Mouse (Mus musculus) hindbrain, embryonic 16.5 days (tissue): ENCODE results near the gene Doc2g. TPM values are rescaled to one million over a fixed set of nuclear protein-coding genes. Genes with fewer than 3 reads are reported as not detected.
A peak's percentile ranks its signal among the peaks of the same experiment; 100 is the strongest.
"Not testable (repeated sequence)": the region's sequence is repeated elsewhere in the genome, so short reads cannot be mapped to it uniquely, and the experiment has no call there.

Experiments
- ATAC-seq: fragments of 200-750 bp; cut with Nextera tagmentation; 2 replicates; pipeline ENCODE4 v1.8.0; 2017; ENCODE audit warnings: moderate TSS enrichment, moderate library complexity
- H3K27ac ChIP-seq: fragments of 300-500 bp; sonication (generic); 2 replicates; pipeline ENCODE4 v1.5.1; 2014; ENCODE audit warnings: low read depth, mild to moderate bottlenecking, control low read depth, low read length, moderate library complexity
- H3K27me3 ChIP-seq: fragments of 300-500 bp; sonication (generic); replicated peaks from 2 replicates; pipeline ENCODE4 v1.6.1; 2014; ENCODE audit warnings: low read length; ENCODE audit not compliant: control insufficient read depth, insufficient read depth
- H3K36me3 ChIP-seq: fragments of 300-500 bp; sonication (generic); 2 replicates; pipeline ENCODE4 v1.6.1; 2014; ENCODE audit warnings: mild to moderate bottlenecking, low read length, moderate library complexity, mixed read lengths; ENCODE audit not compliant: control insufficient read depth, insufficient read depth
- H3K4me1 ChIP-seq: fragments of 300-500 bp; sonication (generic); 2 replicates; pipeline ENCODE4 v1.6.1; 2014; ENCODE audit warnings: low read depth, low read length; ENCODE audit not compliant: control insufficient read depth, insufficient read depth
- H3K4me2 ChIP-seq: fragments of 300-500 bp; sonication (generic); 2 replicates; pipeline ENCODE4 v1.6.1; 2014; ENCODE audit warnings: mild to moderate bottlenecking, low read length, control low read depth, moderate library complexity
- H3K4me3 ChIP-seq: fragments of 300-500 bp; sonication (generic); 2 replicates; pipeline ENCODE4 v1.5.1; 2014; ENCODE audit warnings: mild to moderate bottlenecking, low read length, control low read depth, moderate library complexity
- H3K9ac ChIP-seq: fragments of 300-500 bp; sonication (generic); 2 replicates; pipeline ENCODE4 v1.6.1; 2014; ENCODE audit warnings: low read depth, mild to moderate bottlenecking, control low read depth, low read length, moderate library complexity
- H3K9me3 ChIP-seq: fragments of 300-500 bp; sonication (generic); 2 replicates; pipeline ENCODE4 v1.6.1; 2014; ENCODE audit warnings: mild to moderate bottlenecking, low read length, moderate library complexity; ENCODE audit not compliant: control insufficient read depth
- WGBS: fragments of 180-500 bp; shearing (Covaris S2); extraction: QIAGEN DNeasy Blood & Tissue Kit; methylation state at CpG from one replicate; pipeline ENCODE4 v1.1.7; 2014; 5-methylcytosine and 5-hydroxymethylcytosine counted together
- polyA plus RNA-seq: library from polyadenylated mRNA; unstranded; fragments of >200 nt; fragmentation: Nextera tagmentation; extraction: Ambion mirVana; gene quantifications from 2 replicates; pipeline ENCODE4 v1.2.1, GENCODE M21; 2015

Doc2g gene
- polyA plus RNA-seq, 1 experiment from 2014 or later, result 4.9 TPM

DNA sequence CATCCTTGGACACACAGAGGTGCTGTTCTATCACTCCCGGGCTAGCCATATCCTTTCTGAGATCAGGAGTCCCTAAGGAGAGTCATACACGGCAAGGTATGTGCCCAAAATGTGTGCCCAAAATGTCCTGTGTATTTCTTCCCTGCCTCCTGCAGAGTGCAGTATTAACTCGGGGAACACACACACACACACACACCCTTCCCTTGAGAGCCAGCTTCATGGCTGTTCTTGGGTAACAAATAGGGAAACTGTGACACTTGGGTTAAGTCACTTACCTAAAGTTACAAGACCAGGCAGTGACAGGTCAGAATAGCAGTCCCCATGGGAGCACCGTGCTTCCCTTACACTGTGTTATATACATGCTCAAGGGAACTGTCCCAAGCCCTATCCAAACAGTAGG, 39.1 kb upstream of the Doc2g start:
- H3K27me3 ChIP-seq, result no peaks in the 10 kb centered on the region
- no peak overlapping the region for H3K4me2 ChIP-seq
- WGBS, result 87% methylated on average over 4 of the region's 4 CpGs
- no peak overlapping the region for H3K4me3 ChIP-seq
- no peaks in the 10 kb centered on the region for H3K9me3 ChIP-seq
- no peak overlapping the region for H3K27ac ChIP-seq
- no peak for ATAC-seq
- H3K36me3 ChIP-seq, result no peaks in the 10 kb centered on the region
- no peaks in the 10 kb centered on the region for H3K4me1 ChIP-seq
- no peak overlapping the region for H3K9ac ChIP-seq

DNA sequence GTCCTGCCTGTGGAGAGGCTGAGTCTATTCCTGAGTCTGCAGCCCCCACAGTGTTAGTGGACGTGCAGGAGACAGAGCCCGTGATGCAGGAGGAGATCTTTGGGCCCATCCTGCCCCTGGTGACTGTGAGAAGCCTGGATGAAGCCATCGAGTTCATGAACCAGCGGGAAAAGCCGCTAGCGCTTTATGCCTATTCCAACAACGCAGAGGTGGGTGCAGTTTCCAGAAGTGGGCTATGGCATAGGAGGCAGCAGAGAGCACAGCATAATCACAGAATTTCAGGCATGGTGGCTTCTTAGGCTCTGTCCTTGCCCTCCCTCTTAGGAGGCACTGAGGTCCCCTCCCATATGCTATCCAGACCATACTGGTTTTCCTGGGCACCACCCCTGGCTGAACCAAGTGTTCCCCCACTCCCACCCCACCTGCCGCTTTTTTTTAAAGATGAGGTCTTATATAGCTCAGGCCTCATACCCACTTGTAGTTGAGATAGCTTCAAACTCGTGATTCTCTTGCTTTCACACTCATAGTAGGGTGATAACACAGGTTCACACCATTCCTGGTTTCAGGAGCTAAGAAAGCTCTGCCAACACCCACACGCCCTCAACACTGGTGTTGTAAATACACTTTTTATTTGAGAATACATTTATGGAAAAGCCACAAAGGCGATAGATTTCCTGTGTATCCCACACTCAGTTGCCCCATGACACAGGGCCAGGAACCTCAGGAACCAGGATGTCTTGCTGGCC, 36.6 kb upstream of the Doc2g start:
- H3K36me3 ChIP-seq, result no peaks in the 10 kb centered on the region
- no peaks in the 10 kb centered on the region for H3K9me3 ChIP-seq
- no peak overlapping the region for H3K9ac ChIP-seq
- no peak overlapping the region for H3K4me2 ChIP-seq
- no peaks in the 10 kb centered on the region for H3K27me3 ChIP-seq
- no peaks in the 10 kb centered on the region for H3K4me1 ChIP-seq
- 70% methylated on average over 11 of the region's 11 CpGs for WGBS
- H3K4me3 ChIP-seq, result no peak overlapping the region
- no peak overlapping the region for H3K27ac ChIP-seq
- no peak for ATAC-seq

DNA sequence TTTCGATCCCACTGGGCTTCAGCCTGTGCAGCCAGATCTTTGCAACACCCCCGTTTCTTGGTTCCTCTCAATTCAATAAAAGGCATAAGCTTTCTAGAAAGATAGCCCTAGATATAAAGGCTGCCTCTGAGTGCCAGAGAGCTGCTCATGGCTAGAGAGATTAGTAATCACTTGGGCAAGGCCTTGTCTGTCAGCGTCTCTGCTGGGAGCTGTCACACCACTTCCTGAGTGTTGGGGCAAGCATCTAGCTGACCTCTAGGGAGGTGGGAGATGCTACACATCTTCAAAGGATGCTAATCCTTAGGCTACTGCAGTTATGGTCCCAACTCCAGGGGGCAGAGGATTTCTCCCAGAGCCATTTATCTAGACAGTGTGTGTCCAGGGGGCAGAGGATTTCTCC, 35.9 kb upstream of the Doc2g start:
- Histone ChIP-seq H3K27me3 (no peaks in the 10 kb centered on the region), H3K36me3 (no peaks in the 10 kb centered on the region), H3K4me2 (no peak overlapping the region), H3K4me3 (no peak overlapping the region), H3K9me3 (no peaks in the 10 kb centered on the region), H3K4me1 (no peaks in the 10 kb centered on the region), H3K27ac (no peak overlapping the region), H3K9ac (no peak overlapping the region)
- WGBS, result 71% methylated on average over 3 of the region's 3 CpGs
- ATAC-seq, result no peak

DNA sequence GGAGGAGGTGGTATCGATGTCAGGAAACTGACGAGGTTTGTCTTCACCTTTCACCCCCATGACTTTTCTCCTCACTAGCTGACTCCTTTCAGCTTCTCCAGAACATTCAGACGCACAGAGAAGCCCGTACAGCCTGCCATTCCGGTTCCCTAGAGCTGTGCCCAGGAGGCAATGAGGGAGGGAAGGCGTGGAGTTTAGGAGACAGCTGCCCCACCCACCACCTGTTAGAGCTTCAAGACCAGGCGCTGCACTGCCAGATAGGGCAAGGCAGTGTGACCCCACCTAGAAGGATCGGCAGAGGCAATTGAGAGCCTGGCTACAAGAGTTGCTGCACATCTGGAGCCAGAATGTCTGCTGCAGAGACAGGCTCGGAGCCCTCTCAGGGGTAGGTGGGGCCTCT, 30.9 kb upstream of the Doc2g start, which contains the start of gene Aldh3b2:
TSS of gene Aldh3b2 (plus strand) at position 100 of the 400 bp plus-strand sequence.
- no peak for ATAC-seq
- 54% methylated on average over 9 of the region's 9 CpGs for WGBS
- no peaks in the 10 kb centered on the region for H3K9me3 ChIP-seq

DNA sequence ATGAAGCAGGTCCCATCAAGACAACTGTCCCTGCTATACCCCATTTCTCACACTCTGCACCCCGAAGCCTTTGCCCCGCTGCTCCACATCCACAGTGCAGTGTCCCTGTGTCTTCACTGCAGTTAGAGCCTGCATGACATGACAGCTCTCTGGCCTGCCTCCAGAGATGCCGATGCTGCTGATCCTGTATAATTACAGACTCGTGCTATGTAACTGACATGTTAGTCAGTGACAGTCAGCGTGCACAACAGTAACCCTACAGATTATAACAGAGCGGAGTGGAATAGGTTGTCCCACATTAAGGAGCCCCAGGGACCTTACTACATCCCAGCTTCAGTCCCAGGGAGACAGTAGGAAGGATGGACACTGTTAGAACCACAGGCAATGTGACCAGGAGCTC, 28.5 kb upstream of the Doc2g start:
- not testable (repeated sequence) for H3K9me3 ChIP-seq, ATAC-seq, H3K27ac ChIP-seq, H3K4me2 ChIP-seq, H3K9ac ChIP-seq, H3K36me3 ChIP-seq, H3K4me3 ChIP-seq, H3K4me1 ChIP-seq, H3K27me3 ChIP-seq
- WGBS, result 75% methylated on average over 6 of the region's 6 CpGs

More for the DNA sequence above, 30.9 kb upstream of the Doc2g start, which contains the start of gene Aldh3b2:
- H3K4me3 ChIP-seq, result no peak within 1 kb of the TSS
- no peaks in the 10 kb centered on the region for H3K36me3 ChIP-seq
- no peaks in the 10 kb centered on the region for H3K27me3 ChIP-seq
- no peak within 1 kb of the TSS for H3K9ac ChIP-seq
- H3K4me1 ChIP-seq, result no peaks in the 10 kb centered on the region
- no peak within 1 kb of the TSS for H3K4me2 ChIP-seq
- H3K27ac ChIP-seq, result no peak within 1 kb of the TSS

DNA sequence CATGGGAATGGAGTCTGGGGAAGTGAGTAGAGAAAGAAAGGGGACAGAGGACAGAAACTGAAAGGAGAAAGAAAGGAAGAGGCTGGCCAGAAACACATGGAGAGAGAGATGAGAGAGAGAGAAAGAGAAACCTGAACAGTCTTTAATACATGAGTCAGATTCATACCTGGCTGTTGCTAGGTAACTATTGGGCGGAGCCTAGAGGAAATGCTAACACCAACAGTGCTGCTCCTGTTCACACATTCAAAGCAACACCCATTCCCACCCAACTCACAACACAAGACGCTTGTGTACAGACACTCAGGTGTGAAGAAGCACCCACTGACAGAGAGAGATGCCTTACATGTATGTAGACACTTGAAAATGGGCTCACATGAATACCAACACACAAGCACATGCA, 27.2 kb upstream of the Doc2g start:
- Histone ChIP-seq H3K4me3 (no peak overlapping the region), H3K9me3 (no peaks in the 10 kb centered on the region), H3K4me2 (no peak overlapping the region), H3K27ac (no peak overlapping the region), H3K4me1 (no peaks in the 10 kb centered on the region), H3K27me3 (no peaks in the 10 kb centered on the region), H3K9ac (no peak overlapping the region), H3K36me3 (no peaks in the 10 kb centered on the region)
- WGBS, result 81% methylated on average over 2 of the region's 2 CpGs
- no peak for ATAC-seq

DNA sequence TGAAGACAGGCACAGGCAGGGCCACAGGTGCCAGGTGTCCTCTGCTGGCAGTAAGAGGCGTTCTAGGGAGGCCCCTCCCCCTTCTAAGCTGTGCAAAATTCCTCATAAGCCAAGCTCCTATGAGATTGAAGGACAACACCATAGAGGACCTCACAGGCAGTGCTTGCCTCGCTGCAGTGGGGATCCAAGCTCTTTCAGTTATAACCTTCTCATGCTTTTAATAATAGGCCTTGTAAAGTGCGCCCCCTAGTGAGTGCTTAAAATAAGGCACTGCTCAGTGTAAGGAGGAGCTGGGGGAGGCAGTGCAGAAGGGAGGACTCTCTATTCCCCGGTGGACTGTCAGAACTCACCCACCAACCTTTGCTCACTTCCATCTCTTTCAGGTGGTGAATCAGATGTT, 22.8 kb upstream of the Doc2g start:
- Histone ChIP-seq H3K4me2 (no peak overlapping the region), H3K9me3 (no peaks in the 10 kb centered on the region), H3K27ac (no peak overlapping the region), H3K27me3 (no peaks in the 10 kb centered on the region), H3K4me3 (no peak overlapping the region), H3K9ac (no peak overlapping the region), H3K4me1 (0 out of 2 replicates have a peak, but pooled peaks cover 3% of the 10 kb centered on the region), H3K36me3 (no peaks in the 10 kb centered on the region)
- ATAC-seq, result peak; percentile 81
- 12% methylated on average over 4 of the region's 4 CpGs for WGBS

DNA sequence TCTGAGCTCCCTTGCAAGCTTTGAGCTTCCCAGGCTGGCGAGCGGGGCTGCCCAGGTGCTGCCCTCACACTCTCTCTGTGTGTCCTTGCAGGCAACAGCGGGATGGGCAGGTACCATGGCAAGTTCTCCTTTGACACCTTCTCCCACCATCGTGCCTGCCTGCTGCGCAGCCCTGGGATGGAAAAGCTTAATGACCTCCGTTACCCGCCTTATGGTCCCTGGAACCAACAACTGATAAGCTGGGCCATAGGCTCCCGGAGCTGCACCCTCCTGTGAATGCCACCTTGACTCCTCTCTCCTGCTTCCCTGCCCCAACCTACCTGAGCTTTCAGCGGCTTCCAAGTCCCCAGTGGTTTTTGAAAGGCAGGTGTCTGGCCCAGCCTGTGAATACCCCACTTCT, 22.2 kb upstream of the Doc2g start:
- no peaks in the 10 kb centered on the region for H3K9me3 ChIP-seq
- H3K9ac ChIP-seq, result no peak overlapping the region
- ATAC-seq, result no peak
- no peak overlapping the region for H3K4me3 ChIP-seq
- H3K4me1 ChIP-seq, result 0 out of 2 replicates have a peak, but pooled peaks cover 3% of the 10 kb centered on the region
- 80% methylated on average over 9 of the region's 9 CpGs for WGBS
- no peaks in the 10 kb centered on the region for H3K27me3 ChIP-seq
- no peak overlapping the region for H3K4me2 ChIP-seq
- no peak overlapping the region for H3K27ac ChIP-seq
- no peaks in the 10 kb centered on the region for H3K36me3 ChIP-seq

DNA sequence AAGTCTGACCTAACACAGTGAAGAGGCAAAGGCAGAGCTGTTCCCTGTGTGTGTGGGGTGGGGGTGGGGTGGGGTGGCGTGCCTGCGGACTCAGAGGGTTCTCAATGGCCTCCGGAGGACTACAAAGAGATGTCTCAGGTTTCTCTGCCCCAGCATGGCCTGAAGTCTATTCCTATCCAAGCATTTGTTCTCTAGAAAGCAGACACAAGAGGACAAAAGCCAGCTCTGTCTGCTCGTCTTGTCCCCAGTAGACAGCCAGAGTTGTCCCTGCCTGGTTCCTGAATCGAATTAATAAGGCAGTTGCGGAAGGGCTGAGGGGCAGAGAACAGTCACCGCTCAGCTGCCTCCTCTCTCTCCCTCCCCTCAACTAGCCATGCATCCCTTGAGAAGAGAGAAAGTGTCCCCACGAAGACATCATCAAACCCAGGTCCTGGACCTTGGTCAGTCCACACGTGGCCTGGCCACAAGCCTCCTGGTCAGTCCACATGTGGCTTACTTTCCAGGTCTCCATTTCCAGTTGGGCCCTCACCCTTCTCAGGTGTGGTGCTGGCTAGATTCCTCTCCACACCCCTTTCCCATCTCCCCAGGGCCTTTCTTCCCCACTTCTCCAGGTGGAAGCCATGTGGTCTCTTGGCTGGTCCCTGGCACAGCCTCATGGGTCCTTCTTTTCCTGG, 19.4 kb upstream of the Doc2g start:
- Histone ChIP-seq H3K27ac (no peak overlapping the region), H3K9me3 (no peaks in the 10 kb centered on the region), H3K4me1 (peaks cover 3% of the 10 kb centered on the region; the same call in 1 of the 2 replicates), H3K4me2 (no peak overlapping the region), H3K27me3 (no peaks in the 10 kb centered on the region), H3K4me3 (no peak overlapping the region), H3K36me3 (no peaks in the 10 kb centered on the region), H3K9ac (no peak overlapping the region)
- WGBS, result 23% methylated on average over 9 of the region's 9 CpGs
- no peak for ATAC-seq
